Mouse (Mus musculus) kidney, postnatal 36 days (tissue): ENCODE measurements at regions not wholly inside any gene's neighbourhood (a gene's known extent, or its start where the extent isn't known, plus 50 kb on each side); places are given as distances from the start of the nearest gene placed in this dataset.

Source experiments
- DNase-seq, 2 experiments: peaks; one replicate each; pipeline ENCODE4 v3.0.0; 2021 to 2022; ENCODE audit warnings: mixed read lengths in 2 of 2

GRCm38 (mm10) chr9:68476391-68476790 lies 177.2 kb upstream of the Rora start:
- DNase-seq = no peak

- no peak for DNase-seq
Observed at GRCm38 (mm10) chr9:68477466-68477865, 176.1 kb upstream of the Rora start.

- no peak for DNase-seq
Observed at GRCm38 (mm10) chr9:68486646-68487045, 166.9 kb upstream of the Rora start.

GRCm38 (mm10) chr9:68491151-68491550 lies 162.4 kb upstream of the Rora start:
- no peak for DNase-seq

- DNase-seq = no peak
Observed at GRCm38 (mm10) chr9:68521218-68521617, 132.4 kb upstream of the Rora start.

GRCm38 (mm10) chr9:68561767-68562552 lies 91.6 kb upstream of the Rora start:
- no peak for DNase-seq

GRCm38 (mm10) chr9:68563206-68563605 lies 90.4 kb upstream of the Rora start:
- DNase-seq = no peak

- DNase-seq = no peak
Observed at GRCm38 (mm10) chr9:68585751-68586150, 67.8 kb upstream of the Rora start.

- DNase-seq = no peak
Observed at GRCm38 (mm10) chr9:68591023-68591422, 62.6 kb upstream of the Rora start.

GRCm38 (mm10) chr9:68592976-68593375 lies 60.6 kb upstream of the Rora start:
- no peak for DNase-seq

GRCm38 (mm10) chr9:68594586-68594985 lies 59.0 kb upstream of the Rora start:
- DNase-seq = no peak
